Mouse (Mus musculus) hindbrain, embryonic 12.5 days (tissue): ENCODE measurements at regions not wholly inside any gene's neighbourhood (a gene's known extent, or its start where the extent isn't known, plus 50 kb on each side); places are given as distances from the start of the nearest gene placed in this dataset.

ENCODE experiments used
- ATAC-seq: fragments of 200-750 bp; cut with Nextera tagmentation; 2 replicates; pipeline ENCODE4 v1.8.0; 2017; ENCODE audit warnings: moderate TSS enrichment; ENCODE audit not compliant: low FRiP score
- H3K27ac ChIP-seq: fragments of 300-500 bp; sonication (generic); 2 replicates; pipeline ENCODE4 v1.5.1; 2016; ENCODE audit warnings: mild to moderate bottlenecking
- H3K27me3 ChIP-seq: fragments of 300-500 bp; sonication (generic); 2 replicates; pipeline ENCODE4 v1.6.1; 2016; ENCODE audit warnings: mild to moderate bottlenecking
- H3K36me3 ChIP-seq: fragments of 300-500 bp; sonication (generic); 2 replicates; pipeline ENCODE4 v1.6.1; 2016; ENCODE audit warnings: mild to moderate bottlenecking
- H3K4me1 ChIP-seq: fragments of 300-500 bp; sonication (generic); 2 replicates; pipeline ENCODE4 v1.6.1; 2016
- H3K4me2 ChIP-seq: fragments of 300-500 bp; sonication (generic); replicated peaks from 2 replicates; pipeline ENCODE4 v1.6.1; 2016; ENCODE audit warnings: mild to moderate bottlenecking
- H3K4me3 ChIP-seq: fragments of 300-500 bp; sonication (generic); 2 replicates; pipeline ENCODE4 v1.5.1; 2016; ENCODE audit warnings: mild to moderate bottlenecking
- H3K9ac ChIP-seq: fragments of 300-500 bp; sonication (generic); 2 replicates; pipeline ENCODE4 v1.6.1; 2016; ENCODE audit warnings: mild to moderate bottlenecking, moderate library complexity
- H3K9me3 ChIP-seq: fragments of 300-500 bp; sonication (generic); replicated peaks from 2 replicates; pipeline ENCODE4 v1.6.1; 2016; ENCODE audit warnings: mild to moderate bottlenecking
- WGBS: fragments of 180-500 bp; shearing (Covaris S2); methylation state at CpG from one replicate; pipeline ENCODE4 v1.1.7; 2016; 5-methylcytosine and 5-hydroxymethylcytosine counted together

DNA sequence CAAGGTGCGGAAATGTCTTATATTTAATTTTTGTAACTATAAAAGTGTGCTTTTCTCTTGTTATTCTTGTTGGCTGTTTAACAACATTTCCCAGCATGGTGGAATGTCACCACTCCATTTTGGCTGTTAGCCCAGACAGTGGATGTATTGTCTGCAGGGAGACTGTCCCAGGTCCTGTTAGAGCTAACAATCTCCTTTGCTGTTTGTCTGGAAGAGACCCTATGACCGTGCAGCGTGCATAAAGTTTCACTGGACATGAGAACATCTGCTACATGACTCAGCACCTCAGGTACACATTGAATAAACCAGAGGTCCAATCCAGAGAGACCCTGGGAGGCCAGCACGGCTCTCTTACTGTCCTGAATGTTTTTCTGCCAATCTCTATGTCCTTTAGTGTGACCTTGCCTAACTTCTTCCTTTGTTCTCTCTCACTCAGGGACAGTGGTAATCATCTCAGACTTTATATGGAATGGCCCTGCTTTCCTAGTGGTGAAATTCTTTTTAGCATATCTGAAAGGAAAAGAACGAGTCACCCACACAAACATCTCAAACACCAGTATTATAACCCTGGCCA, 450.7 kb downstream of the Fgf9 start:
- Histone ChIP-seq H3K4me3 (no peak overlapping the region), H3K4me2 (no peak overlapping the region), H3K27ac (no peak overlapping the region), H3K9me3 (no peaks in the 10 kb centered on the region), H3K27me3 (no peaks in the 10 kb centered on the region; the same call in 1 of the 2 replicates), H3K36me3 (no peaks in the 10 kb centered on the region), H3K4me1 (peaks cover 5% of the 10 kb centered on the region; the same call in 1 of the 2 replicates), H3K9ac (no peak overlapping the region)
- ATAC-seq: no peak
- WGBS: 56% methylated on average over 5 of the region's 5 CpGs

DNA sequence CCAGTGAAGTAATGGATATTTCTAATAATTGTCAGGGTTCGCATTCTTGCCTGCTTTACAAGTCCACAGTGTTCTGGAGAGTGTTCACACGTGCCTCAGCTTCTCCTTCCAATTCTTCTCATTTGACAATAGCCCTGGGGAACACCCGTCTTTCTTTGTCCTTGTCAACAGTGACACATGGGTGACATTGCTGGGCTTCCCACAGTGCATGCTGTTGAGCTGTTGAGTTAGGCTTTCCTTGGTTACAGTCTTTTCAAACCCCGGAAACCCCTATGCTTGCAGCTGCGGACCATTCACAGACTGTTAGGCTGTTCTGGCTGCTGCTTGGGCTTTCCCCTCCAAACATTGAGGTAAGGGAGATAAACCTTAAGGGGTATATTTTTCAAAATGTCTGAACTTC, 450.0 kb downstream of the Fgf9 start:
- ATAC-seq: no peak
- H3K27ac ChIP-seq: no peak overlapping the region
- peaks cover 5% of the 10 kb centered on the region; the same call in 1 of the 2 replicates for H3K4me1 ChIP-seq
- no peaks in the 10 kb centered on the region; the same call in 1 of the 2 replicates for H3K27me3 ChIP-seq
- no peak overlapping the region for H3K9ac ChIP-seq
- no peaks in the 10 kb centered on the region for H3K9me3 ChIP-seq
- 46% methylated on average over 5 of the region's 5 CpGs for WGBS
- no peak overlapping the region for H3K4me3 ChIP-seq
- H3K36me3 ChIP-seq: no peaks in the 10 kb centered on the region
- no peak overlapping the region for H3K4me2 ChIP-seq

DNA sequence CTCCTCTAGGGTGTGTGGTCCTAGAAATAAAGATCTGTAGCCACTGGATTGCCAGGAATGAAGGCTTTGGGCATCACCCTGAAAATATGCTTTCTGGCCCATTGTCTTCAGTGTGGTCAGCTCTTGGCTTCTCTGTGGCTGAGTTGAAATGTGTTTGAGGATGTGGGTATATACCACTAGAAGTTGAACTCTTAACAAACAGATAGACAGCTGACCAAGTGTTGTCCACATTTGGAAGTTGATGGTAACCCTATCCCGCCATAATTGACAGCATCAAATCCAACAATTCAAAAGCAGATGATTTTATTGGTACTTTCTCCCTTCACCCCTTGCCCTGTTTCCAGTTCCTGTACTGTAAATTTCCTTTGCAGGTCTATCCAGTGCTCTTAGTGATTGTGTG, 448.7 kb downstream of the Fgf9 start:
- Histone ChIP-seq H3K36me3 (no peaks in the 10 kb centered on the region), H3K27ac (no peak overlapping the region), H3K27me3 (no peaks in the 10 kb centered on the region; the same call in 1 of the 2 replicates), H3K4me2 (no peak overlapping the region), H3K4me3 (no peak overlapping the region), H3K4me1 (peaks cover 5% of the 10 kb centered on the region; the same call in 1 of the 2 replicates), H3K9ac (no peak overlapping the region), H3K9me3 (no peaks in the 10 kb centered on the region)
- WGBS: 89% methylated on average over 1 of the region's 1 CpGs
- no peak for ATAC-seq

DNA sequence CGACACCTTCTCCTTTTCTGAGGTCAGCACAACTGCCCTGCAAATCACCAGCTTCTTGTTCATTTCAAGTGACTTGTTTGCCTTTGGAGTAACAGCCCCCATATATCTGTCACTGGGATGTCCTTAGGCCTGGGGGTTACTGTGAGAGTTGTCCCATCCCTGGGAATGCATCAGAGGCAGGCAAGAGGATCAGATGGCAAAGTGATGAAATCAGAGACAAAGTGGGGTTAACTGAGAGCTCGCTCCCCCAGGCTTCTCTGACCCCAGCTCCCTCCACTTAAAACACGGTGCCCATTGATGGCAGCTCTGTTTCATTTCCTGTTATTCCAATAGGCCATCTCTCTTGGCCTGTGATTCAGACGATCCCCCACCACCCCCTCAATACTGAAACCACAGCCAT, 446.2 kb downstream of the Fgf9 start:
- no peak overlapping the region for H3K27ac ChIP-seq
- no peak overlapping the region for H3K4me2 ChIP-seq
- H3K4me1 ChIP-seq: peaks cover 5% of the 10 kb centered on the region; the same call in 1 of the 2 replicates
- no peaks in the 10 kb centered on the region for H3K36me3 ChIP-seq
- 44% methylated on average over 4 of the region's 4 CpGs for WGBS
- ATAC-seq: no peak
- no peak overlapping the region for H3K4me3 ChIP-seq
- no peak overlapping the region for H3K9ac ChIP-seq
- H3K27me3 ChIP-seq: no peaks in the 10 kb centered on the region; the same call in 1 of the 2 replicates
- no peaks in the 10 kb centered on the region for H3K9me3 ChIP-seq

DNA sequence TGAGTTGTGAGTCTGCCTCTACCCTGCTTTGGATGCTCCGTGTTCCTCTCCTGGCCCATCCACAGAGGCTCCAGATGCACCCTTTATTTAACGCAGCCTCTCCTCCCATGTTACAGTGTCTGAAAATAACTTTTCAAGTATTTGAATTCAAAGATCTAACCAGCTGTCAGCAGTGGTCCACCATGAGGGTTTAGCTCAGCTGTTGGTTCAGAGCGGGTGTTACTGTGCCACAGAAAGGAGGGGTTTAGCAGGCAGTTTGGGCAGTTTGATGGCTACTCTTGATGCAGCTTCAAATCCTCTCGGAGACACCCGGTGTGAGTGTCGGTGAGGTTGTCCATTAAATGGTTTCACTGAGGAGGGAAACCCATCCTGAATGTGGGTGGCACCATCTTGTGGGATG, 441.8 kb downstream of the Fgf9 start:
- no peak overlapping the region for H3K9ac ChIP-seq
- no peaks in the 10 kb centered on the region for H3K9me3 ChIP-seq
- no peak overlapping the region for H3K4me3 ChIP-seq
- 91% methylated on average over 6 of the region's 6 CpGs for WGBS
- no peak overlapping the region for H3K27ac ChIP-seq
- H3K27me3 ChIP-seq: no peaks in the 10 kb centered on the region; the same call in 1 of the 2 replicates
- H3K36me3 ChIP-seq: no peaks in the 10 kb centered on the region
- H3K4me1 ChIP-seq: no peaks in the 10 kb centered on the region; the same call in 1 of the 2 replicates
- no peak for ATAC-seq
- no peak overlapping the region for H3K4me2 ChIP-seq

DNA sequence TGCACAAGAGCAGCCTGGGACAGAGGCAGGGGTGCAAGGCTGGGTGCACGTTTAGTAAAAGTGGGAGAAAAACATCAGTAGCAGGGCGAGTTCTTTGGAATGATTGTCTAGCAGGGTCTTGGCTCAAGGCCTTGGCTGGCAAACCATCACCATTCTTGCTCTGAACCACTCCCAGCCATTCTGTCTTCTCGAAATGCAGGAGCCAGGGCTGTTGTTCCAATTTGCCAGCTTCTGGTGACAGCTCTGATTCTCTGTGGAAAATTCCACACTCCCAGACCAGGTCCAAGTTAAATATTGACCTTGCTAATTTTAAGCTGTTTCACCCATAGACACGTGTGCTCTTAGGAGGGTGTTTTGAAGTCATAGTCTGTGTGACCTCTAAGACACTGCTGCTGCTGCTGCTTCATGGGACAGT, 441.2 kb downstream of the Fgf9 start:
- H3K4me3 ChIP-seq: no peak overlapping the region
- H3K27me3 ChIP-seq: no peaks in the 10 kb centered on the region; the same call in 1 of the 2 replicates
- WGBS: 80% methylated on average over 4 of the region's 4 CpGs
- no peak overlapping the region for H3K27ac ChIP-seq
- H3K9me3 ChIP-seq: no peaks in the 10 kb centered on the region
- no peaks in the 10 kb centered on the region for H3K36me3 ChIP-seq
- no peak overlapping the region for H3K4me2 ChIP-seq
- no peaks in the 10 kb centered on the region; the same call in 1 of the 2 replicates for H3K4me1 ChIP-seq
- no peak overlapping the region for H3K9ac ChIP-seq
- ATAC-seq: no peak

DNA sequence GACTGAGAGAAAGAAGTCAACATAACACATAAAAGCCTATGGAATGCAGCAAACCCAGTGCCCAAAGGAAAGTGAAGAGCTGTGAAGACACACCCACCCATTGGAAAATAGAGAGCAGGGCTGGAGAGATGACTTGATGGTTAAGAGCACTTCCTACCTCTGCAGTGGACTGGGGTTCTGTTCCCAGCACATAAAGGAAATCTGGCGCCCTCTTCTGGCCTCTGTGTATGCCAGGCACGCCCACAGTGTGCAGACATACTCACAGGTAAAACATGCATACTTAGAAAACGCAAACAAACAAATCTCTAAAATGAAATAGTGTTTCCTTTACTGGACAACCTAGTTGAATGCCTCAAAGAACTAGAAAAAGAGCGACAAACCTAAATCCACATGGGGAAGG, 440.4 kb downstream of the Fgf9 start:
- no peak overlapping the region for H3K4me2 ChIP-seq
- 75% methylated on average over 4 of the region's 4 CpGs for WGBS
- ATAC-seq: no peak
- no peak overlapping the region for H3K4me3 ChIP-seq
- no peak overlapping the region for H3K27ac ChIP-seq
- no peaks in the 10 kb centered on the region for H3K36me3 ChIP-seq
- no peaks in the 10 kb centered on the region for H3K27me3 ChIP-seq
- H3K4me1 ChIP-seq: no peaks in the 10 kb centered on the region; the same call in 1 of the 2 replicates
- no peaks in the 10 kb centered on the region for H3K9me3 ChIP-seq
- no peak overlapping the region for H3K9ac ChIP-seq

DNA sequence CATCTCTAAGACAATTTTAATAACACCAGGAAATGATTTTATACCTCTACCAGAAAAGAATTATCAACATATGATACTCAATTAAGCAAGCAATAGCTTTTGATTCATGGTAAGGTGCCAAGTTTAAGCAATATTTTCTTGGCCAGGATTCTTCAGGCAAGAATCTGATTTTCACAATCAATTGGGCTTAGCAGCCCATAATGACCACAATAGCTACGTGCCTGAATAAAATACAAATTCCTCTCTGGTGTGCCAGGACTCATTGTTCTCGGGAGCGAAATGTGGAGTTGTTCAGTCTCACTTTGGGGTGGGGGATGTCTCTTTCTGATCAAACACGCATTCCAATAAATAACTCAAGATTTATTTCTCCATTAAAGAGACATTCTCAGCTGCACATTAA, 438.8 kb downstream of the Fgf9 start:
- WGBS: 62% methylated on average over 4 of the region's 4 CpGs
- Histone ChIP-seq H3K4me2 (no peak overlapping the region), H3K27ac (no peak overlapping the region), H3K9me3 (no peaks in the 10 kb centered on the region), H3K4me3 (no peak overlapping the region), H3K27me3 (no peaks in the 10 kb centered on the region), H3K36me3 (no peaks in the 10 kb centered on the region), H3K4me1 (no peaks in the 10 kb centered on the region; the same call in 1 of the 2 replicates), H3K9ac (no peak overlapping the region)
- no peak for ATAC-seq

DNA sequence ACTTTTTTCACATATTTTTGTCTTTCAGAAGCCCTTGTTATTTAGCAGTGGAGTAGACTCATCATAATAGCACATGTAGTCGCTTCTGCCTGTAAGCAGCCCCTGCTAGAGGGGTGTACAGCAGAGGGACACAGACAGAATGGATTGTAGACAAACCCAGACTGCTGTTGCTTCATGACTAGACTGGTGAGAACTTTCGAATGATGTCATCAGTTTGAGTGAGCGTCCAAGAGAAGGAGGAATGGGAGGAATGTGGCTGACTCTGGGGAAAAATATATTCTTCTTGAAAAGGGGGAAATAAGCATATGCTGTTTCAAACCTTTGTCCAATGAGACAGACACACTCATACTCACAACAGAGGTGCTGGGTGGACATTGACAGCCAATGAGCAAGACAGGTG, 436.1 kb downstream of the Fgf9 start:
- no peak overlapping the region for H3K9ac ChIP-seq
- no peak for ATAC-seq
- no peaks in the 10 kb centered on the region; the same call in 1 of the 2 replicates for H3K4me1 ChIP-seq
- no peak overlapping the region for H3K4me2 ChIP-seq
- no peak overlapping the region for H3K27ac ChIP-seq
- H3K4me3 ChIP-seq: no peak overlapping the region
- H3K27me3 ChIP-seq: no peaks in the 10 kb centered on the region
- 88% methylated on average over 3 of the region's 3 CpGs for WGBS
- H3K36me3 ChIP-seq: no peaks in the 10 kb centered on the region
- no peaks in the 10 kb centered on the region for H3K9me3 ChIP-seq

DNA sequence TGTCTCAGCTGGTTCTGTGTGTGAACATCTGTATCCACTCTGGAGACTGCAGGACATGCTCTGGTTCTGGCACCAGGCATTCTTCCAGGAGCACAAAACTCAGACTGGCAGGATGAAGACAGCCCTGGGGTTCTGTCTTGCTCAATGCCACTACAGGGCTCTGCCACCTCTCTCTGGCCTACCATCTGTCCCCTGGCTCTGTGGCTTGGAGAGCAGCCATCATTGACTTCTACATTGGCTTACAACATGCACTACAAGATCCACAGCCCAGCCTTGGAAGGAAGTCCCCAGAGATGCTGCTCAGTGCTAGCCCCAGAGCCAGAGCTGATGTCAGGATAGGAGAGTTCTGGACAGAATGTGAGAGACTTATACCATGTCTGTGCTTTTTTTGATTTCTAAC, 435.5 kb downstream of the Fgf9 start:
- Histone ChIP-seq H3K27me3 (no peaks in the 10 kb centered on the region), H3K9me3 (no peaks in the 10 kb centered on the region), H3K27ac (no peak overlapping the region), H3K4me1 (no peaks in the 10 kb centered on the region; the same call in 1 of the 2 replicates), H3K4me2 (no peak overlapping the region), H3K9ac (no peak overlapping the region), H3K36me3 (no peaks in the 10 kb centered on the region), H3K4me3 (no peak overlapping the region)
- ATAC-seq: no peak

DNA sequence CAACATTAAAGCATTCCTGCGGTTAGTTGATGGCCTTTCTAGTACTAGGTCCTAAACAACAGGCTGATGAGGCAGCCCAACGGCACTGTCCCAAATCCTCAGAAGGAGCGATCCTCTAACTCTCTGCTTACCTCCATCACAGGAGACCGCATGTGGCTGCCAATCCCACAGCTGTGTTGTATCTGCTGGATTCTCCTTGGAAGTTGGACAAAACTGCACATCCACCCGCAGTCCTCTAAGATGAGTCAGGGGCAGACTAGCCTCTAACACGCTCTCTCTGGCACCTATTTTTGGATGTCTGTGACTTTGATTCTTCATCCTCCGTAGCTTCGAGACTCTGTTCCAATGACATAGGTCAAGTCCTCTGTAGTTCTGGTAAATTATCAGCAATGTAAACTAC, 432.5 kb downstream of the Fgf9 start:
- Histone ChIP-seq H3K9me3 (no peaks in the 10 kb centered on the region), H3K27ac (no peak overlapping the region), H3K4me3 (no peak overlapping the region), H3K36me3 (no peaks in the 10 kb centered on the region), H3K27me3 (no peaks in the 10 kb centered on the region), H3K4me1 (peaks cover 4% of the 10 kb centered on the region), H3K9ac (no peak overlapping the region), H3K4me2 (no peak overlapping the region)
- 89% methylated on average over 8 of the region's 8 CpGs for WGBS
- no peak for ATAC-seq

DNA sequence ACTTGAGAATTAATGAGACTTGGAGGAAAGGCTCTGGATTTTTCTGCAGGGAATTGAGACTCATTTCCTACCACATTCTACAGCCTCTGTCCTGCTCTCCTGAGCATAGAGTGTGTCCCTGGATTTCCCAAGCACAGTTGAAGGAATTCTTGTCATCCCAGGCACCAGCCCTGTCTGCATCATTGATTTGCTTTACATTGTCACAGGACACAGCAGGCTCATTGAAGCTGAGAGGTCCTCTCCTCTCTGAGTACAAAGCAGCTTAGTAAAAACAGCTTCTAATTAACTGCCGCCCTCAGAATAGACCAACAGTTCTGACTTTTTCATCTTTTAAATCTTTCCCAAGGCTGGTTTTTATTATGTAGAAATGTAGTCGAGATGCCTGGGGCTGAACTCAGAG, 429.7 kb downstream of the Fgf9 start:
- Histone ChIP-seq H3K4me3 (no peak overlapping the region), H3K4me1 (peaks cover 4% of the 10 kb centered on the region), H3K4me2 (no peak overlapping the region), H3K27ac (no peak overlapping the region), H3K9me3 (no peaks in the 10 kb centered on the region), H3K9ac (no peak overlapping the region), H3K27me3 (no peaks in the 10 kb centered on the region), H3K36me3 (no peaks in the 10 kb centered on the region)
- 10% methylated on average over 2 of the region's 2 CpGs for WGBS
- no peak for ATAC-seq

DNA sequence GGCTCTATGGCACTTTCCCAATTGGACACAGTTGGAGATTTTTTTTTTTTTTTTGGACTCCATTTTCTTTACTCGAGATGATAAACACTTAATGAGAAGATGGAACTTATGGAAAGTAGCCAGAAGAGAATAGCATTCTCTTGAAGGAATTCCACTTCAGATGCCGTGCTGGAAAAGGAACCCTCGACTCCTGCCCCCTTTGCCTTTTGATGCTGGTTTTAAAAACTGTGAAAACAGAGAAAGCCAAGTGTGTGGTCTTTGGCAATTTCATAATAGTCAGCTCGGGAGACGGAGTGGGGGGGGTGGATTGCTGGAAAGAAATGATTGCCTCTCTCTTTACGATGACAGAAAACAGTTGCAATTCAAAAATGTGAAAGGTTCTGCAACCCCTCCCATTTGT, 429.2 kb downstream of the Fgf9 start:
- no peak overlapping the region for H3K27ac ChIP-seq
- H3K4me3 ChIP-seq: no peak overlapping the region
- ATAC-seq: no peak
- no peaks in the 10 kb centered on the region for H3K9me3 ChIP-seq
- H3K9ac ChIP-seq: no peak overlapping the region
- H3K4me2 ChIP-seq: no peak overlapping the region
- 15% methylated on average over 6 of the region's 6 CpGs for WGBS
- H3K36me3 ChIP-seq: no peaks in the 10 kb centered on the region
- H3K27me3 ChIP-seq: no peaks in the 10 kb centered on the region
- H3K4me1 ChIP-seq: peaks cover 4% of the 10 kb centered on the region
